Mouse (Mus musculus) neural tube, embryonic 15.5 days (tissue): Measurements from ENCODE around the gene Gm17660. TPM values are rescaled to one million over a fixed set of nuclear protein-coding genes. Genes with fewer than 3 reads are reported as not detected.
A peak's percentile ranks its signal among the peaks of the same experiment; 100 is the strongest.

ENCODE experiments used
- ATAC-seq: fragments of 200-750 bp; cut with Nextera tagmentation; 2 replicates; pipeline ENCODE4 v1.8.0; 2017; ENCODE audit warnings: mild to moderate bottlenecking, moderate TSS enrichment, moderate library complexity; ENCODE audit not compliant: low FRiP score
- H3K27ac ChIP-seq: fragments of 300-500 bp; sonication (generic); replicated peaks from 2 replicates; pipeline ENCODE4 v1.5.1; 2015; ENCODE audit warnings: mild to moderate bottlenecking, inconsistent platforms
- H3K27me3 ChIP-seq: fragments of 300-500 bp; sonication (generic); replicated peaks from 2 replicates; pipeline ENCODE4 v1.6.1; 2015; ENCODE audit warnings: inconsistent platforms
- H3K36me3 ChIP-seq: fragments of 300-500 bp; sonication (generic); 2 replicates; pipeline ENCODE4 v1.6.1; 2015; ENCODE audit warnings: inconsistent platforms
- H3K4me1 ChIP-seq: fragments of 300-500 bp; sonication (generic); 2 replicates; pipeline ENCODE4 v1.6.1; 2015; ENCODE audit warnings: inconsistent platforms
- H3K4me2 ChIP-seq: fragments of 300-500 bp; sonication (generic); 2 replicates; pipeline ENCODE4 v1.6.1; 2015; ENCODE audit warnings: inconsistent platforms, mild to moderate bottlenecking, moderate library complexity
- H3K4me3 ChIP-seq: fragments of 300-500 bp; sonication (generic); replicated peaks from 2 replicates; pipeline ENCODE4 v1.5.1; 2015; ENCODE audit warnings: mild to moderate bottlenecking, inconsistent platforms
- H3K9ac ChIP-seq: fragments of 300-500 bp; sonication (generic); replicated peaks from 2 replicates; pipeline ENCODE4 v1.6.1; 2015; ENCODE audit warnings: mild to moderate bottlenecking, inconsistent platforms
- H3K9me3 ChIP-seq: fragments of 300-500 bp; sonication (generic); replicated peaks from 2 replicates; pipeline ENCODE4 v1.6.1; 2016; ENCODE audit warnings: inconsistent platforms
- WGBS: fragments of 180-500 bp; shearing (Covaris S2); methylation state at CpG from one replicate; pipeline ENCODE4 v1.1.7; 2015; ENCODE audit warnings: mixed read lengths; 5-methylcytosine and 5-hydroxymethylcytosine counted together
- polyA plus RNA-seq: library from polyadenylated mRNA; unstranded; fragments of >200 nt; fragmentation: Nextera tagmentation; extraction: Ambion mirVana; gene quantifications from 2 replicates; pipeline ENCODE4 v1.2.1, GENCODE M21; 2015

Gm17660 gene
- not detected in 2 replicates for polyA plus RNA-seq

GRCm38 (mm10) chr5:104077508-104077907 is at the start of gene Gm17660:
TSS of gene Gm17660 (minus strand) at chr5:104077608.
- Histone ChIP-seq H3K4me1 (peaks cover 19% of the 10 kb centered on the region), H3K4me2 (no peak within 1 kb of the TSS), H3K36me3 (0 out of 2 replicates have a peak, but pooled peaks cover 3% of the 10 kb centered on the region), H3K27me3 (no peaks in the 10 kb centered on the region), H3K27ac (no peak within 1 kb of the TSS), H3K4me3 (no peak within 1 kb of the TSS), H3K9ac (no peak within 1 kb of the TSS), H3K9me3 (no peaks in the 10 kb centered on the region)
- 92% methylated on average over 7 of the region's 7 CpGs for WGBS
- ATAC-seq: no peak

- Histone ChIP-seq H3K4me1 (no peaks in the 10 kb centered on the region), H3K4me3 (no peak overlapping the region), H3K4me2 (no peak overlapping the region), H3K9ac (no peak overlapping the region), H3K27ac (no peak overlapping the region), H3K9me3 (no peaks in the 10 kb centered on the region), H3K27me3 (no peaks in the 10 kb centered on the region), H3K36me3 (no peaks in the 10 kb centered on the region)
- no peak for ATAC-seq
- WGBS: 86% methylated on average over 12 of the region's 12 CpGs
These were observed 49.3 kb upstream of the Gm17660 start for GRCm38 (mm10) chr5:104126561-104127320.

- no peaks in the 10 kb centered on the region for H3K27me3 ChIP-seq
- no peaks in the 10 kb centered on the region for H3K4me1 ChIP-seq
- H3K4me3 ChIP-seq: no peak overlapping the region
- 81% methylated on average over 6 of the region's 6 CpGs for WGBS
- H3K27ac ChIP-seq: no peak overlapping the region
- H3K9ac ChIP-seq: no peak overlapping the region
- ATAC-seq: no peak
- H3K4me2 ChIP-seq: no peak overlapping the region
- no peaks in the 10 kb centered on the region for H3K9me3 ChIP-seq
- H3K36me3 ChIP-seq: no peaks in the 10 kb centered on the region
These were observed 46.7 kb upstream of the Gm17660 start for GRCm38 (mm10) chr5:104124016-104124658.

GRCm38 (mm10) chr5:104115890-104116289 is 38.5 kb upstream of the Gm17660 start:
- no peak for ATAC-seq
- WGBS: 60% methylated on average over 4 of the region's 4 CpGs
- Histone ChIP-seq H3K4me1 (peaks cover 40% of the 10 kb centered on the region), H3K4me2 (no peak overlapping the region), H3K9ac (no peak overlapping the region), H3K27ac (peak overlapping the region; percentile 42; the same call in 1 of the 2 replicates), H3K27me3 (no peaks in the 10 kb centered on the region), H3K9me3 (no peaks in the 10 kb centered on the region), H3K4me3 (no peak overlapping the region), H3K36me3 (no peaks in the 10 kb centered on the region)

- WGBS: 41% methylated on average over 14 of the region's 14 CpGs
- H3K9me3 ChIP-seq: no peaks in the 10 kb centered on the region
- H3K36me3 ChIP-seq: no peaks in the 10 kb centered on the region
- H3K4me3 ChIP-seq: no peak overlapping the region
- H3K4me2 ChIP-seq: peak overlapping the region; percentile 50; the same call in 1 of the 2 replicates
- no peaks in the 10 kb centered on the region for H3K27me3 ChIP-seq
- H3K4me1 ChIP-seq: peaks cover 48% of the 10 kb centered on the region
- no peak overlapping the region for H3K9ac ChIP-seq
- peak overlapping the region; percentile 84 for H3K27ac ChIP-seq
- ATAC-seq: no peak
These were observed 37.7 kb upstream of the Gm17660 start for GRCm38 (mm10) chr5:104115118-104115517.

GRCm38 (mm10) chr5:104113491-104114172 is 36.2 kb upstream of the Gm17660 start, which contains the start of gene Sparcl1:
TSS of gene Sparcl1 (minus strand) at chr5:104113733.
- H3K9me3 ChIP-seq: no peaks in the 10 kb centered on the region
- H3K9ac ChIP-seq: peak within 1 kb of the TSS; percentile 51
- H3K4me1 ChIP-seq: peaks cover 62% of the 10 kb centered on the region
- H3K27ac ChIP-seq: peak within 1 kb of the TSS; percentile 84
- no peaks in the 10 kb centered on the region for H3K27me3 ChIP-seq
- H3K36me3 ChIP-seq: no peaks in the 10 kb centered on the region
- H3K4me2 ChIP-seq: peak within 1 kb of the TSS; percentile 50
- ATAC-seq: 0 out of 2 replicates have a peak, but pooled peaks have one; percentile 25
- 5% methylated on average over 15 of the region's 15 CpGs for WGBS
- H3K4me3 ChIP-seq: peak within 1 kb of the TSS; percentile 41

- Histone ChIP-seq H3K27ac (peak overlapping the region; percentile 84), H3K4me1 (peaks cover 74% of the 10 kb centered on the region), H3K4me2 (peak overlapping the region; percentile 50), H3K9ac (peak overlapping the region; percentile 46), H3K9me3 (no peaks in the 10 kb centered on the region), H3K27me3 (no peaks in the 10 kb centered on the region), H3K4me3 (peak overlapping the region; percentile 41), H3K36me3 (no peaks in the 10 kb centered on the region)
- 11% methylated on average over 5 of the region's 5 CpGs for WGBS
- no peak for ATAC-seq
These were observed 35.1 kb upstream of the Gm17660 start for GRCm38 (mm10) chr5:104112511-104112910.

GRCm38 (mm10) chr5:104112016-104112415 is 34.6 kb upstream of the Gm17660 start:
- H3K27me3 ChIP-seq: no peaks in the 10 kb centered on the region
- peak overlapping the region; percentile 46; the same call in 1 of the 2 replicates for H3K9ac ChIP-seq
- no peak for ATAC-seq
- WGBS: 3% methylated on average over 9 of the region's 9 CpGs
- H3K9me3 ChIP-seq: no peaks in the 10 kb centered on the region
- H3K4me3 ChIP-seq: peak overlapping the region; percentile 41
- peak overlapping the region; percentile 50 for H3K4me2 ChIP-seq
- peak overlapping the region; percentile 84 for H3K27ac ChIP-seq
- peaks cover 75% of the 10 kb centered on the region for H3K4me1 ChIP-seq
- H3K36me3 ChIP-seq: no peaks in the 10 kb centered on the region

GRCm38 (mm10) chr5:104110171-104110920 is 32.9 kb upstream of the Gm17660 start:
- Histone ChIP-seq H3K36me3 (no peaks in the 10 kb centered on the region), H3K4me1 (peaks cover 75% of the 10 kb centered on the region), H3K4me3 (peak overlapping the region; percentile 41), H3K27ac (peak overlapping the region; percentile 84), H3K9me3 (no peaks in the 10 kb centered on the region), H3K9ac (no peak overlapping the region; the same call in 1 of the 2 replicates), H3K27me3 (no peaks in the 10 kb centered on the region), H3K4me2 (peak overlapping the region; percentile 50)
- 8% methylated on average over 9 of the region's 9 CpGs for whole genome bisulfite sequencing
- ATAC-seq: peak; percentile 64

- Histone ChIP-seq H3K4me3 (peak overlapping the region; percentile 22), H3K36me3 (no peaks in the 10 kb centered on the region), H3K9me3 (no peaks in the 10 kb centered on the region), H3K27me3 (no peaks in the 10 kb centered on the region), H3K27ac (peak overlapping the region; percentile 84), H3K9ac (peak overlapping the region; percentile 43), H3K4me2 (peak overlapping the region; percentile 50), H3K4me1 (peaks cover 66% of the 10 kb centered on the region)
- ATAC-seq: peak; percentile 48; the same call in 1 of the 2 replicates
- WGBS: 11% methylated on average over 3 of the region's 3 CpGs
These were observed 32.1 kb upstream of the Gm17660 start for GRCm38 (mm10) chr5:104109516-104109915.

- Histone ChIP-seq H3K36me3 (no peaks in the 10 kb centered on the region), H3K9me3 (no peaks in the 10 kb centered on the region), H3K9ac (peak overlapping the region; percentile 43), H3K27me3 (no peaks in the 10 kb centered on the region), H3K4me1 (peaks cover 65% of the 10 kb centered on the region), H3K4me2 (peak overlapping the region; percentile 50), H3K4me3 (peak overlapping the region; percentile 22), H3K27ac (peak overlapping the region; percentile 84)
- ATAC-seq: peak; percentile 62
- WGBS: 5% methylated on average over 18 of the region's 18 CpGs
These were observed 31.5 kb upstream of the Gm17660 start for GRCm38 (mm10) chr5:104108879-104109369.
